Mouse (Mus musculus) spleen, postnatal 0 days (tissue): ENCODE data around the gene Sema5a. TPM values are rescaled to one million over a fixed set of nuclear protein-coding genes. Genes with fewer than 3 reads are reported as not detected.

Experiments used
- polyA plus RNA-seq: library from polyadenylated mRNA; unstranded; fragments of >200 nt; fragmentation: Nextera tagmentation; extraction: Ambion mirVana; gene quantifications from 2 replicates; pipeline ENCODE4 v1.2.1, GENCODE M21; 2015

The Sema5a gene
- polyA plus RNA-seq = 6.1 and 9.0 TPM in 2 replicates

GRCm38 (mm10) chr15:32244344-32244955 lies at the start of gene Sema5a:
TSS of gene Sema5a (plus strand) at chr15:32244810.

Other genes starting within 250 kb of the Sema5a start
- gene Tas2r119, start 67.5 kb upstream of the Sema5a start, polyA plus RNA-seq = not detected in 2 replicates